Mouse (Mus musculus) liver, embryonic 11.5 days (tissue): ENCODE measurements around the gene Tmem135. TPM values are rescaled to one million over a fixed set of nuclear protein-coding genes. Genes with fewer than 3 reads are reported as not detected.

ENCODE experiments used
- ATAC-seq: fragments of 200-750 bp; cut with Nextera tagmentation; replicated peaks from 2 replicates; pipeline ENCODE4 v1.8.0; 2017; ENCODE audit warnings: moderate number of reproducible peaks, mild to moderate bottlenecking, moderate TSS enrichment, moderate library complexity; ENCODE audit not compliant: low FRiP score
- DNase-seq: peaks from one replicate; pipeline ENCODE4 v3.0.0-alpha.2; 2017; ENCODE audit warnings: low spot score
- H3K27ac ChIP-seq: fragments of 300-500 bp; sonication (generic); 2 replicates; pipeline ENCODE4 v1.5.1; 2014; ENCODE audit warnings: mild to moderate bottlenecking, low read depth, low read length, control low read depth
- H3K27me3 ChIP-seq: fragments of 300-500 bp; sonication (generic); replicated peaks from 2 replicates; pipeline ENCODE4 v1.6.1; 2014; ENCODE audit warnings: low read length, mixed read lengths; ENCODE audit not compliant: control insufficient read depth, insufficient read depth
- H3K36me3 ChIP-seq: fragments of 300-500 bp; sonication (generic); 2 replicates; pipeline ENCODE4 v1.6.1; 2014; ENCODE audit warnings: mild to moderate bottlenecking, low read length, moderate library complexity, mixed read lengths; ENCODE audit not compliant: control insufficient read depth, insufficient read depth
- H3K4me1 ChIP-seq: fragments of 300-500 bp; sonication (generic); replicated peaks from 2 replicates; pipeline ENCODE4 v1.6.1; 2014; ENCODE audit warnings: low read length, mixed read lengths; ENCODE audit not compliant: control insufficient read depth, insufficient read depth
- H3K4me2 ChIP-seq: fragments of 300-500 bp; sonication (generic); 2 replicates; pipeline ENCODE4 v1.6.1; 2014; ENCODE audit warnings: mild to moderate bottlenecking, control low read depth, moderate library complexity
- H3K4me3 ChIP-seq: fragments of 300-500 bp; sonication (generic); 2 replicates; pipeline ENCODE4 v1.5.1; 2014; ENCODE audit warnings: low read depth, low read length, control low read depth
- H3K9ac ChIP-seq: fragments of 300-500 bp; sonication (generic); 2 replicates; pipeline ENCODE4 v1.6.1; 2014; ENCODE audit warnings: low read depth, low read length, control low read depth
- H3K9me3 ChIP-seq: fragments of 300-500 bp; sonication (generic); 2 replicates; pipeline ENCODE4 v1.6.1; 2016; ENCODE audit warnings: low read length, inconsistent platforms, mixed read lengths; ENCODE audit not compliant: control insufficient read depth
- WGBS: fragments of 180-500 bp; shearing (Covaris S2); extraction: QIAGEN DNeasy Blood & Tissue Kit; methylation state at CpG from one replicate; pipeline ENCODE4 v1.1.7; 2014; 5-methylcytosine and 5-hydroxymethylcytosine counted together
- polyA plus RNA-seq: library from polyadenylated mRNA; unstranded; fragments of >200 nt; fragmentation: Nextera tagmentation; extraction: Ambion mirVana; gene quantifications from 2 replicates; pipeline ENCODE4 v1.2.1, GENCODE M21; 2014

Tmem135 gene
- polyA plus RNA-seq, 1 experiment from 2014 or later = 28.9 TPM

DNA sequence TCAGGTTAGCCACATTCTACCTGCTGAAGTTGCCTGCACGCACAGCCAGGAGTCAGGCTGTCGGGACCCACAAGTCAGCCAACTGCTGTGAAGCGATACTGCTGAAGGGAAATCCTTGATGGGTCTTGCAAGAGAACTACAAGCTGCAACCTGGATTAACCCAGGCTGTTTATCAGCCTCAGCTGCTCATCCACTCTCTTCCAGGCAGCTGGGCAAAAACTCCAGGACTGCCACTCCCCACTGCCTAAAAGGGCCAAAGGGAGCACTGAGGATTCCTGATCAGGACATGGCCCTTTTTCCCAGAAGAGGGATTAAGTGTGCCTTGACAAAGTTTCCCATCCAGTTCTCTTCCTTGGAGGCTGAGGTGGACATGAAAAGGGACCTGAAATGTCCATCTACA is 15.0 kb downstream of the Tmem135 start:
- ATAC-seq (no peak), DNase-seq (peak; percentile 30)
- Histone ChIP-seq H3K36me3 (no peaks in the 10 kb centered on the region), H3K4me2 (no peak overlapping the region), H3K9ac (no peak overlapping the region), H3K9me3 (no peaks in the 10 kb centered on the region), H3K4me3 (no peak overlapping the region), H3K4me1 (no peaks in the 10 kb centered on the region; the same call in 1 of the 2 replicates), H3K27ac (no peak overlapping the region), H3K27me3 (no peaks in the 10 kb centered on the region)
- 71% methylated on average over 3 of the region's 3 CpGs for WGBS

DNA sequence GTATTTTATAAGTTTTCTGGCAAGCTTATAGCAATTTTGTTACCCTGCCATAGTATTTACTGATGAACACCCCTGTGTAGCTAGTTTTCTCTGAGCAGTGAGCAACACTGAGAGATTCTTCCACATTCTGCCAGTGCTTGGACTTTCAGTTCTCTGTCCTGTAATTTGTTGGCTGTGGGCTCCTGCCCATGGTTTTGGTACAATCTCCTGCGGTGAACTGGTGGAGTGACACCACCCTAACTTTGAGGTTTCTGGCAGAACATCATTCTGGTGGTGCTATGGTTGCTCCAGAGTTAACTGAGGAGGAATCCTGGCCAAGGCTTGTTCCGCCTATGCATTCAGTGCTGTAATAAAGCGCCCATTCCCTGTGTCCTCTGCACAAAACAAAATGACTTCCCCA is 21.1 kb downstream of the Tmem135 start:
- 92% methylated on average over 3 of the region's 3 CpGs for WGBS
- H3K9ac ChIP-seq = no peak overlapping the region
- H3K27me3 ChIP-seq = no peaks in the 10 kb centered on the region
- ATAC-seq = no peak
- H3K4me1 ChIP-seq = no peaks in the 10 kb centered on the region; the same call in 1 of the 2 replicates
- H3K9me3 ChIP-seq = no peaks in the 10 kb centered on the region
- peak; percentile 25 for DNase-seq
- no peak overlapping the region for H3K4me3 ChIP-seq
- no peak overlapping the region for H3K4me2 ChIP-seq
- H3K36me3 ChIP-seq = no peaks in the 10 kb centered on the region
- H3K27ac ChIP-seq = no peak overlapping the region

DNA sequence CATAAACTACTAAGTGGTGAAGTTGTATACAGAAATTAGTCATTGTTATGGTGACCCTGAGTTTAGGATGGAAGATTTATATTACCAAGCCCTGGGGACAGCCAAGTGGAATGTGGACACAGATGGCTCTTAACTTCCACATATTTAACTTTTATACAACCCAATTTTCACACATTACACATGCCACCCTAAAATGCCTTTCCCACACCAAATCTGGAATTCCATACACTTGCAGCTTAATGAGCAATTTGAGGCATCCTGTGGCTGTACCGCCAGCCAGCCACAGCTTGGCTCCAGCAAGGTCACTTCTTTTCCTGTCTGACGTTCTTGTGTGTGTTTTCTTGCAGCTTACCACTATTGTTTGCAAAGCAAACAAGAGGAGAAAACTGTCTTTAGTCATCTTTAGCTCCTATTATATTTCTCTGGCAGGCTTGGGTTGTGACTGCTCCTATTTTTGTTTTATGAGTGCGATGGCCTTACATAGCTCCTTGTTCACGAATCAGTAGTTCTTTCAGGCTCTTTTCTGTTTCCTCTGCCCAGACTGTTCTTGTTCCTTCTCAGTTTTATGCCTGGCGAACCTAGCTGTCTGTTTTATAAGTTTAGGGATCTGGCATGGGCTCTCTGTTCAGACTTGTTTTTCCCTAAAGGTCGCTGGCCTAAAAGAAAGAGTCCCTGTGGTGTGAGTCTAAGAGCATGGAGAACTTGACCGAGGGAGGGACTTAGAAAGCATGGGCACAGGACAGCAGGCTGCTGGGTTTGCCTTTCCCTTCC is 22.9 kb downstream of the Tmem135 start:
- Histone ChIP-seq H3K9ac (no peak overlapping the region), H3K27ac (no peak overlapping the region)
- no peak for DNase-seq

DNA sequence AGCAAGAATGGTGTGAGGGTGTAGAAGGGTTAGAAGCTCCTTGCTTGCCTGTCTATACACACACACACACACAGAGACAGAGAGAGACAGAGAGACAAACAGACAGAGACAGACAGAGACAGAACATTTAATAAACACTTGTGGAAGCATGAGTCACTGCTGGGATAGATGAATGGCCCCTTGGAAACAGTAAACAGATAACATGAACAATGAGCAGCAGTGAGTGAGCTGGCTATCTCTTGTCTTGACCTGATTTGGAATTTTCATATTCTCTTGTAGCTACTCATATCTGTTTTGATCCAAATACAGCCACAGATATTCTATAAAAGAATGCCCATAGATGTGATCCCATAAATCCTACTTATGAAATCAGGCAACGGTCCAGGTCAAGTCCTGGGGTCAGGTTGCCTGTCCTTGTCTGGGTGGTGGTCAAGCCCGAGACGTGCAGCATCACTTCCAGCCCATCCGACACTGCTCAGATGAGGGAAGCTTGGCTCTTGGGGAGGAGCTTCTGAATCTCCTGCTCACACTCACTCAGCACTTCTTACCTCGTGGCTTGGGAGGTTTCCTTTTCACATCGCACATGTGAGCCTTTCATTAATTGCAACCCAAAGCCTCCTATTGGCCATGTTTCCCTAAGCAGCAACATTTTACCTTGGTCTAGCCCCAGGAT is 32.3 kb downstream of the Tmem135 start:
- no peaks in the 10 kb centered on the region for H3K9me3 ChIP-seq
- ATAC-seq (0 out of 2 replicates have a peak, but pooled peaks have one; percentile 35), DNase-seq (no peak)
- peaks cover 13% of the 10 kb centered on the region for H3K4me1 ChIP-seq
- no peak overlapping the region for H3K4me3 ChIP-seq
- 46% methylated on average over 6 of the region's 6 CpGs for WGBS
- no peaks in the 10 kb centered on the region for H3K36me3 ChIP-seq
- H3K27me3 ChIP-seq = no peaks in the 10 kb centered on the region
- no peak overlapping the region for H3K9ac ChIP-seq
- H3K27ac ChIP-seq = no peak overlapping the region
- H3K4me2 ChIP-seq = no peak overlapping the region

More for the DNA sequence above, 22.9 kb downstream of the Tmem135 start:
- no peaks in the 10 kb centered on the region for H3K27me3 ChIP-seq
- H3K36me3 ChIP-seq = no peaks in the 10 kb centered on the region
- 51% methylated on average over 7 of the region's 7 CpGs for WGBS
- no peak overlapping the region for H3K4me2 ChIP-seq
- H3K4me3 ChIP-seq = no peak overlapping the region
- no peaks in the 10 kb centered on the region for H3K9me3 ChIP-seq
- no peaks in the 10 kb centered on the region for H3K4me1 ChIP-seq
- ATAC-seq = no peak

DNA sequence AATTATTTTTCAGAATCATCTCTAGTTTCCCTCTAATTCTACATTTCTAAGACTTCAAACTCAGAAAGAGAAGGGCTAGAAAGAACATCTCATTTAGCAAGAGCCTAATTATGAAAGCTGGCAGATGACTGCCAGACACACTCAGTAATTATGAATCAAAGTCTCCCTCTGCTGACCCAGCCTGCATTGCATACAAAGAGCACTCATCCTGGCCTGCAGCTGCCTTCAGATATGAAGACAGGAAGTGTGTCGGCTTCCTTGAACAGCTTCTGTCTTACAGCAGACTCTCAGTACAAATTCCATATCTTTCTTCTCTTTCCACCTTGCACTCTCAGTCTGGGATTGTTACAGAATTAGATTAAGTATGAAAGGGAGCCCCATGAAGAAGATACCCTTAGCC is 33.1 kb downstream of the Tmem135 start:
- no peaks in the 10 kb centered on the region for H3K36me3 ChIP-seq
- ATAC-seq = no peak
- H3K9ac ChIP-seq = no peak overlapping the region
- H3K27ac ChIP-seq = no peak overlapping the region
- no peak overlapping the region for H3K4me3 ChIP-seq
- no peaks in the 10 kb centered on the region for H3K9me3 ChIP-seq
- H3K27me3 ChIP-seq = no peaks in the 10 kb centered on the region
- H3K4me1 ChIP-seq = peaks cover 13% of the 10 kb centered on the region
- no peak for DNase-seq
- WGBS = 28% methylated on average over 1 of the region's 1 CpGs
- H3K4me2 ChIP-seq = no peak overlapping the region

DNA sequence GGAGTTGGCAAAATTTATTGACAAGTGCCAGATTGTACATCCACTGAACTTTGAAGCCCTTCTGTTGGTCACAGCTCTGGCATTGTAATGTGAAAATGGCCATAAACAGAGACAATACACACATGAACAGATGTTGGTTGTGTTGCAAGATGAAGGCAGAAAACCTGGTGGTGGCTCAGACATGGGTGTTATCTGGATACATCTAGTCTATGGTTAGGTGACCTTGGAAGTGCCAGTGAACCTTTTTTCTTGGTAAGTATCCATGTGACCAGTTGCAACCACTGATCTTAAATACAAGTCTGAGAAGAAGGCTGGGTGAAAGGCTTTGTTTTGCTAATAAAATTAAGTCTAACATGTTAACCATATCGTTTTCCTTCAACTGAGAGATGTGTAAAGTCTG is 33.9 kb downstream of the Tmem135 start:
- DNase-seq (no peak), ATAC-seq (no peak)
- Histone ChIP-seq H3K27me3 (no peaks in the 10 kb centered on the region), H3K9ac (no peak overlapping the region), H3K4me1 (peaks cover 13% of the 10 kb centered on the region), H3K4me2 (no peak overlapping the region), H3K36me3 (no peaks in the 10 kb centered on the region), H3K4me3 (no peak overlapping the region), H3K9me3 (no peaks in the 10 kb centered on the region), H3K27ac (no peak overlapping the region)
- WGBS = 79% methylated on average over 1 of the region's 1 CpGs

DNA sequence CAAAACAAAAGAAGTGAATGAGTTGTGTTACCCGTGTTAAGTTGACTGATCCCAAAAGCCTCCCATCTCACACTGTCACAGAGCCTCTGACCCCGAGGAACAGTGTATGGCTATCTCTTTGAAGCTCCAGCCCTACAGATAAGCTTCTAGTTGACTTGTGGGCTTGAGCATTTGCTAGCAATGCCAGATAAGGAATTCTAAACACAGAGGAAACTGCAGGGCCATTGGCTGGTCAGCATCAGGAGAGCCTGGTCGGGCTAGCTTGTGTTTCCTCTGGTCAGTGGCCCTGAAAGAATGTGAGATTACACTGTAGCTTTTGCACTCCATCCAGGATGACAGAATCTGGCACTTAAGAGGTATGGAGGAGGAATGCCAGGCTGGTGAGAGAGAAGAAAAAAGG is 36.4 kb downstream of the Tmem135 start:
- no peak overlapping the region for H3K4me3 ChIP-seq
- H3K9me3 ChIP-seq = no peaks in the 10 kb centered on the region
- no peak for DNase-seq
- H3K36me3 ChIP-seq = no peaks in the 10 kb centered on the region
- no peaks in the 10 kb centered on the region for H3K27me3 ChIP-seq
- peak; percentile 87 for ATAC-seq
- 0 out of 2 replicates have a peak overlapping the region, but pooled peaks have one; percentile 3 for H3K4me2 ChIP-seq
- peaks cover 13% of the 10 kb centered on the region for H3K4me1 ChIP-seq
- no peak overlapping the region for H3K27ac ChIP-seq
- no peak overlapping the region for H3K9ac ChIP-seq
- 2% methylated on average over 3 of the region's 3 CpGs for WGBS

DNA sequence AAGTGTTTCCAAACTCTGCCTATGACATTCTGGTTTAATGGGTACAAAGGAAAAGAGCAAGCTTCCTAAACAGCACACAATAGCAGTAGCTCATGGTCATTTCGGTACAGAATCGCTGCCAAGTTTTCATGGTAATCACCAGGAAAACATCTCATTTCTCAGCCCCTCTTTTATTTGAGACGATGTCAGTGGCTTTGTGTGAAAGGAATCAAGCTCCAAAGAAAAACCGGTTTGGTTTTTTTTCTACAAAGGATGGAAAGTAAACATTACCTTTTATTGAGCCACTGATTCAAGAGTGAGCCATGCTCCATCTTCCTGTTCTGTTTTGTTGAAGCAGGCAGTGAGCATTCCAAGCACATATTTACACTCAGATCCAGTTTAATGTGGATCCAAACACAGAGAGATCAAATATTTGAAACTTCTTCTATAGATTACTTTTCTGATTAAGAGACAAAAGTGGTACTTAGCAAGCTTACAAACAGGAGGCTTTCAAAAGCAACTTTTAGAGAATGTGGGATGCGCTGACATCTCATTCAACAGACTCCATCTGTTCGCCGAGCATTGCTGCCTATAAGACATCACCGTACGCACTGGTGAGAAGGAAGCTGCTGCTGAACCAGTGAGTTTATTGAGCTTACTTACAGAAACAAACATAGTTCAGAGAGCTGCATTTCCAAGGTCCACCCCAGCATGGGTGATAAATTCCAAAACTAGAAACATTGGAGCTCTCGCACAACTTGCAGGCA is 38.7 kb downstream of the Tmem135 start:
- ATAC-seq (no peak), DNase-seq (no peak)
- Histone ChIP-seq H3K4me2 (no peak overlapping the region), H3K4me1 (peaks cover 13% of the 10 kb centered on the region), H3K27me3 (no peaks in the 10 kb centered on the region), H3K27ac (no peak overlapping the region), H3K36me3 (no peaks in the 10 kb centered on the region), H3K9ac (no peak overlapping the region), H3K4me3 (no peak overlapping the region), H3K9me3 (no peaks in the 10 kb centered on the region)
- 82% methylated on average over 10 of the region's 10 CpGs for WGBS
